Mouse (Mus musculus) limb, embryonic 11.5 days (tissue): ENCODE measurements around the gene Ndufa3. TPM values are rescaled to one million over a fixed set of nuclear protein-coding genes. Genes with fewer than 3 reads are reported as not detected.

Experiments used
- ATAC-seq: fragments of 200-750 bp; cut with Nextera tagmentation; 2 replicates; pipeline ENCODE4 v1.8.0; 2017; ENCODE audit warnings: low read depth; ENCODE audit not compliant: insufficient number of reproducible peaks, low FRiP score, low TSS enrichment
- DNase-seq: peaks from one replicate; pipeline ENCODE4 v3.0.0-alpha.2; 2015; ENCODE audit warnings: low spot score
- H3K27ac ChIP-seq: fragments of 300-500 bp; sonication (generic); replicated peaks from 2 replicates; pipeline ENCODE4 v1.5.1; 2014; ENCODE audit warnings: low read depth, mild to moderate bottlenecking, low read length
- H3K27me3 ChIP-seq: fragments of 300-500 bp; sonication (generic); 2 replicates; pipeline ENCODE4 v1.6.1; 2014; ENCODE audit warnings: mild to moderate bottlenecking, low read length, mixed read lengths; ENCODE audit not compliant: control insufficient read depth, insufficient read depth
- H3K36me3 ChIP-seq: fragments of 300-500 bp; sonication (generic); 2 replicates; pipeline ENCODE4 v1.6.1; 2014; ENCODE audit warnings: mild to moderate bottlenecking, low read length, moderate library complexity, mixed read lengths; ENCODE audit not compliant: control insufficient read depth, insufficient read depth
- H3K4me1 ChIP-seq: fragments of 300-500 bp; sonication (generic); 2 replicates; pipeline ENCODE4 v1.6.1; 2014; ENCODE audit warnings: low read length, mixed read lengths; ENCODE audit not compliant: control insufficient read depth, insufficient read depth
- H3K4me2 ChIP-seq: fragments of 300-500 bp; sonication (generic); 2 replicates; pipeline ENCODE4 v1.6.1; 2014; ENCODE audit warnings: low read depth, mild to moderate bottlenecking, moderate library complexity; ENCODE audit not compliant: severe bottlenecking
- H3K4me3 ChIP-seq: fragments of 300-500 bp; sonication (generic); 2 replicates; pipeline ENCODE4 v1.5.1; 2014; ENCODE audit warnings: low read depth, low read length
- H3K9ac ChIP-seq: fragments of 300-500 bp; sonication (generic); 2 replicates; pipeline ENCODE4 v1.6.1; 2014; ENCODE audit warnings: mild to moderate bottlenecking, low read length
- H3K9me3 ChIP-seq: fragments of 300-500 bp; sonication (generic); 2 replicates; pipeline ENCODE4 v1.6.1; 2016; ENCODE audit warnings: low read length; ENCODE audit not compliant: control insufficient read depth
- WGBS: fragments of 180-500 bp; shearing (Covaris S2); extraction: QIAGEN DNeasy Blood & Tissue Kit; methylation state at CpG from one replicate; pipeline ENCODE4 v1.1.7; 2014; 5-methylcytosine and 5-hydroxymethylcytosine counted together
- polyA plus RNA-seq: library from polyadenylated mRNA; unstranded; fragments of >200 nt; fragmentation: Nextera tagmentation; extraction: Ambion mirVana; gene quantifications from 2 replicates; pipeline ENCODE4 v1.2.1, GENCODE M21; 2014

Ndufa3 gene
- polyA plus RNA-seq, 1 experiment from 2014 or later, result 400 TPM

- 40% methylated on average over 2 of the region's 2 CpGs for WGBS
- H3K27me3 ChIP-seq, result no peaks in the 10 kb centered on the region
These were observed 37.1 kb upstream of the Ndufa3 start for GRCm38 (mm10) chr7:3580029-3580428.

GRCm38 (mm10) chr7:3585763-3586162 is 31.4 kb upstream of the Ndufa3 start:
- Histone ChIP-seq H3K9me3 (no peaks in the 10 kb centered on the region), H3K4me2 (no peak overlapping the region), H3K27ac (no peak overlapping the region), H3K4me1 (no peaks in the 10 kb centered on the region), H3K9ac (no peak overlapping the region), H3K4me3 (no peak overlapping the region), H3K36me3 (no peaks in the 10 kb centered on the region), H3K27me3 (no peaks in the 10 kb centered on the region)
- DNase-seq (no peak), ATAC-seq (no peak)
- WGBS, result 14% methylated on average over 6 of the region's 6 CpGs

More at GRCm38 (mm10) chr7:3580029-3580428, 37.1 kb upstream of the Ndufa3 start:
- Histone ChIP-seq H3K9ac (no peak overlapping the region), H3K27ac (no peak overlapping the region), H3K4me2 (no peak overlapping the region), H3K36me3 (no peaks in the 10 kb centered on the region), H3K4me1 (no peaks in the 10 kb centered on the region), H3K4me3 (no peak overlapping the region), H3K9me3 (no peaks in the 10 kb centered on the region)
- no peak for DNase-seq
- no peak for ATAC-seq

GRCm38 (mm10) chr7:3586255-3586654 is 30.9 kb upstream of the Ndufa3 start:
- H3K9ac ChIP-seq, result no peak overlapping the region
- H3K4me3 ChIP-seq, result no peak overlapping the region
- no peaks in the 10 kb centered on the region for H3K9me3 ChIP-seq
- no peaks in the 10 kb centered on the region for H3K36me3 ChIP-seq
- DNase-seq (no peak), ATAC-seq (no peak)
- no peak overlapping the region for H3K27ac ChIP-seq
- H3K27me3 ChIP-seq, result no peaks in the 10 kb centered on the region
- H3K4me1 ChIP-seq, result no peaks in the 10 kb centered on the region
- H3K4me2 ChIP-seq, result no peak overlapping the region
- WGBS, result 8% methylated on average over 5 of the region's 5 CpGs

- no peak overlapping the region for H3K27ac ChIP-seq
- WGBS, result 77% methylated on average over 1 of the region's 1 CpGs
- no peaks in the 10 kb centered on the region for H3K36me3 ChIP-seq
- DNase-seq, result no peak
- H3K9ac ChIP-seq, result no peak overlapping the region
- H3K4me1 ChIP-seq, result no peaks in the 10 kb centered on the region
- no peak overlapping the region for H3K4me3 ChIP-seq
- no peak overlapping the region for H3K4me2 ChIP-seq
- no peaks in the 10 kb centered on the region for H3K9me3 ChIP-seq
- H3K27me3 ChIP-seq, result no peaks in the 10 kb centered on the region
- no peak for ATAC-seq
These were observed 29.9 kb upstream of the Ndufa3 start for GRCm38 (mm10) chr7:3587292-3587691.

GRCm38 (mm10) chr7:3590550-3590949 is 26.6 kb upstream of the Ndufa3 start:
- Histone ChIP-seq H3K4me1 (no peaks in the 10 kb centered on the region), H3K4me3 (no peak overlapping the region), H3K27ac (no peak overlapping the region), H3K9me3 (no peaks in the 10 kb centered on the region), H3K9ac (no peak overlapping the region), H3K36me3 (no peaks in the 10 kb centered on the region), H3K4me2 (no peak overlapping the region), H3K27me3 (no peaks in the 10 kb centered on the region)
- DNase-seq (no peak), ATAC-seq (no peak)
- WGBS, result 83% methylated on average over 3 of the region's 3 CpGs

GRCm38 (mm10) chr7:3591534-3591933 is 25.6 kb upstream of the Ndufa3 start:
- Histone ChIP-seq H3K4me2 (no peak overlapping the region), H3K27ac (no peak overlapping the region), H3K4me1 (no peaks in the 10 kb centered on the region), H3K9me3 (no peaks in the 10 kb centered on the region), H3K36me3 (no peaks in the 10 kb centered on the region), H3K27me3 (no peaks in the 10 kb centered on the region), H3K9ac (no peak overlapping the region), H3K4me3 (no peak overlapping the region)
- DNase-seq (no peak), ATAC-seq (no peak)
- 73% methylated on average over 1 of the region's 1 CpGs for WGBS

- no peaks in the 10 kb centered on the region for H3K27me3 ChIP-seq
- ATAC-seq, result no peak
- no peaks in the 10 kb centered on the region for H3K4me1 ChIP-seq
- no peaks in the 10 kb centered on the region for H3K36me3 ChIP-seq
- no peaks in the 10 kb centered on the region for H3K9me3 ChIP-seq
- no peak overlapping the region for H3K4me3 ChIP-seq
- DNase-seq, result no peak
- H3K9ac ChIP-seq, result no peak overlapping the region
- H3K27ac ChIP-seq, result no peak overlapping the region
- H3K4me2 ChIP-seq, result no peak overlapping the region
These were observed 23.3 kb upstream of the Ndufa3 start for GRCm38 (mm10) chr7:3593855-3594254.

- no peak overlapping the region for H3K27ac ChIP-seq
- H3K4me2 ChIP-seq, result no peak overlapping the region
- DNase-seq (no peak), ATAC-seq (no peak)
- no peaks in the 10 kb centered on the region for H3K27me3 ChIP-seq
- no peaks in the 10 kb centered on the region for H3K4me1 ChIP-seq
- no peaks in the 10 kb centered on the region for H3K9me3 ChIP-seq
- H3K9ac ChIP-seq, result no peak overlapping the region
- WGBS, result 17% methylated on average over 5 of the region's 5 CpGs
- no peak overlapping the region for H3K4me3 ChIP-seq
- no peaks in the 10 kb centered on the region for H3K36me3 ChIP-seq
These were observed 22.5 kb upstream of the Ndufa3 start for GRCm38 (mm10) chr7:3594686-3595085.

- Histone ChIP-seq H3K9ac (no peak overlapping the region), H3K36me3 (no peaks in the 10 kb centered on the region), H3K9me3 (no peaks in the 10 kb centered on the region), H3K4me1 (no peaks in the 10 kb centered on the region), H3K4me3 (no peak overlapping the region), H3K27me3 (no peaks in the 10 kb centered on the region), H3K4me2 (no peak overlapping the region), H3K27ac (no peak overlapping the region)
- 13% methylated on average over 9 of the region's 9 CpGs for WGBS
- no peak for ATAC-seq
- DNase-seq, result no peak
These were observed 22.0 kb upstream of the Ndufa3 start for GRCm38 (mm10) chr7:3595146-3595545.
